Mouse (Mus musculus) stomach, postnatal 0 days (tissue): ENCODE data around the gene Med12l. TPM values are rescaled to one million over a fixed set of nuclear protein-coding genes. Genes with fewer than 3 reads are reported as not detected.
"Not testable (repeated sequence)": the region's sequence is repeated elsewhere in the genome, so short reads cannot be mapped to it uniquely, and the experiment has no call there.

Source experiments
- ATAC-seq: fragments of 200-750 bp; cut with Nextera tagmentation; 2 replicates; pipeline ENCODE4 v1.8.0; 2017; ENCODE audit not compliant: low FRiP score, low TSS enrichment
- DNase-seq: peaks from one replicate; pipeline ENCODE4 v3.0.0-alpha.2; 2016; ENCODE audit warnings: low spot score
- H3K27ac ChIP-seq: fragments of 300-500 bp; sonication (generic); replicated peaks from 2 replicates; pipeline ENCODE4 v1.5.1; 2014; ENCODE audit warnings: mild to moderate bottlenecking, control low read depth
- H3K27me3 ChIP-seq: fragments of 300-500 bp; sonication (generic); 2 replicates; pipeline ENCODE4 v1.6.1; 2014; ENCODE audit warnings: low read length; ENCODE audit not compliant: control insufficient read depth, insufficient read depth
- H3K36me3 ChIP-seq: fragments of 300-500 bp; sonication (generic); 2 replicates; pipeline ENCODE4 v1.6.1; 2014; ENCODE audit warnings: low read length, mixed read lengths; ENCODE audit not compliant: control insufficient read depth, insufficient read depth
- H3K4me1 ChIP-seq: fragments of 300-500 bp; sonication (generic); replicated peaks from 2 replicates; pipeline ENCODE4 v1.6.1; 2014; ENCODE audit warnings: antibody characterized with exemption; ENCODE audit not compliant: control insufficient read depth, insufficient read depth
- H3K4me2 ChIP-seq: fragments of 300-500 bp; sonication (generic); replicated peaks from 2 replicates; pipeline ENCODE4 v1.6.1; 2014; ENCODE audit warnings: low read depth, mild to moderate bottlenecking, control low read depth, moderate library complexity
- H3K4me3 ChIP-seq: fragments of 300-500 bp; sonication (generic); 2 replicates; pipeline ENCODE4 v1.5.1; 2014; ENCODE audit warnings: low read depth, low read length, control low read depth
- H3K9ac ChIP-seq: fragments of 300-500 bp; sonication (generic); 2 replicates; pipeline ENCODE4 v1.6.1; 2014; ENCODE audit warnings: mild to moderate bottlenecking, low read length, control low read depth, mixed read lengths
- H3K9me3 ChIP-seq: fragments of 300-500 bp; sonication (generic); 2 replicates; pipeline ENCODE4 v1.6.1; 2016; ENCODE audit warnings: low read length; ENCODE audit not compliant: control insufficient read depth
- CTCF ChIP-seq: IDR thresholded peaks from 2 replicates; pipeline ENCODE4 v1.5.1; 2016; ENCODE audit warnings: antibody characterized with exemption, low read depth, mild to moderate bottlenecking, moderate library complexity
- EP300 ChIP-seq: optimal IDR thresholded peaks from 2 replicates; pipeline ENCODE3; 2016; ENCODE audit warnings: antibody characterized with exemption
- WGBS: fragments of 180-500 bp; shearing (Covaris S2); extraction: QIAGEN DNeasy Blood & Tissue Kit; methylation state at CpG from one replicate; pipeline ENCODE4 v1.1.7; 2014; 5-methylcytosine and 5-hydroxymethylcytosine counted together
- polyA plus RNA-seq: library from polyadenylated mRNA; unstranded; fragments of >200 nt; fragmentation: Nextera tagmentation; extraction: Ambion mirVana; gene quantifications from 2 replicates; pipeline ENCODE4 v1.2.1, GENCODE M21; 2015

Med12l gene
- polyA plus RNA-seq, 1 experiment from 2014 or later: 0.25 TPM

GRCm38 (mm10) chr3:59133189-59133588, 127.6 kb downstream of the Med12l start:
- no peak for ATAC-seq
- WGBS: 72% methylated on average over 5 of the region's 5 CpGs

GRCm38 (mm10) chr3:59135911-59136653, 130.5 kb downstream of the Med12l start:
- 58% methylated on average over 5 of the region's 5 CpGs for WGBS
- Histone ChIP-seq H3K4me2 (no peak overlapping the region), H3K27ac (no peak overlapping the region), H3K4me3 (no peak overlapping the region), H3K36me3 (no peaks in the 10 kb centered on the region), H3K27me3 (no peaks in the 10 kb centered on the region), H3K9me3 (no peaks in the 10 kb centered on the region), H3K9ac (no peak overlapping the region), H3K4me1 (no peaks in the 10 kb centered on the region; the same call in 1 of the 2 replicates)
- no peak for DNase-seq
- TF ChIP-seq CTCF (no peak), EP300 (no peak)
- ATAC-seq: no peak

More at GRCm38 (mm10) chr3:59133189-59133588, 127.6 kb downstream of the Med12l start:
- TF ChIP-seq CTCF: no peak
- TF ChIP-seq EP300: no peak
- Histone ChIP-seq H3K9me3 (no peaks in the 10 kb centered on the region), H3K4me1 (no peaks in the 10 kb centered on the region; the same call in 1 of the 2 replicates), H3K4me3 (no peak overlapping the region), H3K27me3 (no peaks in the 10 kb centered on the region), H3K27ac (no peak overlapping the region), H3K9ac (no peak overlapping the region), H3K36me3 (no peaks in the 10 kb centered on the region), H3K4me2 (no peak overlapping the region)
- DNase-seq: no peak

DNA sequence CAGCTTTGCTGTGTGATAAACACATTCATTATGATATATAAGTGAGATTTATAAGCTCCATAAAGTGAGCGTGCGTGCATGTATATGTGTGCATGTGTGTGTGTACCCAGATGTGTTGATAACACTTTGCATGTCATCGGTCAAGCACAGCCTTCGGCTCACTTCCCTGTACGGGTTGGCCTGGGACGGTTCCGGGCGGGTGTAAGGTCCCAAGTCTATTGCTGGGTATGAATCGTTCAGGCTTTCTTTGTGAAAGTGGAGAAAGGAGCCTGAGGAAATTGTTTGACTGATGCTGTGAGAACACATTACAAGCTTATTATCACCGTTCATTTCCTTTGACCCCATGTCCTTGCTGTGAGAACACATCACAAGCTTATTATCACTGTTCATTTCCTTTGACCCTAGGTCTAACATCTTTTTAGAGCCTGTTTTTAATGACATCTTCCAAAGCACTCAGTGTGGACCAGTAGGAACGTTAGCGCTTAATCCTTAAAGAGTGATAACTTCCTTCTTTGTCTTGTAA, 133.4 kb downstream of the Med12l start:
- DNase-seq (no peak), ATAC-seq (no peak)
- no peak for TF ChIP-seq CTCF
- TF ChIP-seq EP300: no peak
- no peaks in the 10 kb centered on the region; the same call in 1 of the 2 replicates for H3K4me1 ChIP-seq
- H3K36me3 ChIP-seq: no peaks in the 10 kb centered on the region
- H3K9me3 ChIP-seq: no peaks in the 10 kb centered on the region
- no peak overlapping the region for H3K4me3 ChIP-seq
- no peak overlapping the region for H3K9ac ChIP-seq
- H3K27me3 ChIP-seq: no peaks in the 10 kb centered on the region
- 0 out of 2 replicates have a peak overlapping the region, but pooled peaks have one; percentile 13 for H3K27ac ChIP-seq
- H3K4me2 ChIP-seq: no peak overlapping the region
- WGBS: 69% methylated on average over 12 of the region's 12 CpGs

- TF ChIP-seq EP300 (no peak), CTCF (no peak)
- no peak overlapping the region for H3K4me2 ChIP-seq
- no peak for DNase-seq
- H3K9ac ChIP-seq: no peak overlapping the region
- 0 out of 2 replicates have a peak overlapping the region, but pooled peaks have one; percentile 13 for H3K27ac ChIP-seq
- H3K4me3 ChIP-seq: no peak overlapping the region
- H3K36me3 ChIP-seq: no peaks in the 10 kb centered on the region
- no peaks in the 10 kb centered on the region for H3K27me3 ChIP-seq
- H3K4me1 ChIP-seq: no peaks in the 10 kb centered on the region; the same call in 1 of the 2 replicates
- ATAC-seq: peak; percentile 49; the same call in 1 of the 2 replicates
- H3K9me3 ChIP-seq: no peaks in the 10 kb centered on the region
Measured at GRCm38 (mm10) chr3:59139651-59140051, 134.0 kb downstream of the Med12l start.

- H3K9ac ChIP-seq: no peak overlapping the region
- no peaks in the 10 kb centered on the region for H3K9me3 ChIP-seq
- H3K27ac ChIP-seq: peak overlapping the region; percentile 53; the same call in 1 of the 2 replicates
- WGBS: 64% methylated on average over 2 of the region's 2 CpGs
- DNase-seq: no peak
- no peaks in the 10 kb centered on the region for H3K27me3 ChIP-seq
- no peaks in the 10 kb centered on the region for H3K36me3 ChIP-seq
- no peak overlapping the region for H3K4me3 ChIP-seq
- TF ChIP-seq CTCF: no peak
- TF ChIP-seq EP300: no peak
- H3K4me1 ChIP-seq: no peaks in the 10 kb centered on the region; the same call in 1 of the 2 replicates
- ATAC-seq: no peak
- no peak overlapping the region for H3K4me2 ChIP-seq
Measured at GRCm38 (mm10) chr3:59140115-59140514, 134.5 kb downstream of the Med12l start.

- not testable (repeated sequence) for H3K4me3 ChIP-seq, H3K27me3 ChIP-seq, ATAC-seq, DNase-seq, H3K9ac ChIP-seq, H3K36me3 ChIP-seq, H3K4me1 ChIP-seq, H3K9me3 ChIP-seq, H3K4me2 ChIP-seq
- WGBS: 79% methylated on average over 4 of the region's 4 CpGs
- H3K27ac ChIP-seq: peak overlapping the region; percentile 18; the same call in 1 of the 2 replicates
Measured at GRCm38 (mm10) chr3:59140941-59141340, 135.3 kb downstream of the Med12l start.
